Mouse (Mus musculus): Measurements from ENCODE around the gene Nckap5. TPM values are rescaled to one million over a fixed set of nuclear protein-coding genes. Genes with fewer than 3 reads are reported as not detected.

The Nckap5 gene
- total RNA-seq, 2 experiments from 2014 or later, result not detected

DNA sequence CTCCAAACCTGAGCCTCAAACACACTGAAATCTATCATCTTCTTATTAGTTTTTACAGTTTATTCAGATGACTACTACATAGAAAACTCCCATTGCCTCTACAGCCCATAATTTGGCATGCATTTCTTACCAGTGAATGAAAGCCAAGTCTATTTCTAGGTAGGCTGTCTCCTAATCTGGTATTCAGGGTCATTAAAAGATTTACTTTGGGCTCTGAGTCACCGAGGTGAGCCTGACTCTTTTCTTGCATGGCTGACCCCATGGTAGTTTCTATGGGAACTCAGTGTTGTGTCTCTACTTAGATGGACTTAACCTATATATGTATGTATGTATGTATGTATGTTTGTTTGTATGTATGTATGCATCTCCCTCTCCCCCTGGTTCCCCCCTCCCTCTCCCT, 63.6 kb downstream of the Nckap5 start:
- ATAC-seq (replicated peaks; ENCODE audit: poor library complexity, severe bottlenecking), result no peak

DNA sequence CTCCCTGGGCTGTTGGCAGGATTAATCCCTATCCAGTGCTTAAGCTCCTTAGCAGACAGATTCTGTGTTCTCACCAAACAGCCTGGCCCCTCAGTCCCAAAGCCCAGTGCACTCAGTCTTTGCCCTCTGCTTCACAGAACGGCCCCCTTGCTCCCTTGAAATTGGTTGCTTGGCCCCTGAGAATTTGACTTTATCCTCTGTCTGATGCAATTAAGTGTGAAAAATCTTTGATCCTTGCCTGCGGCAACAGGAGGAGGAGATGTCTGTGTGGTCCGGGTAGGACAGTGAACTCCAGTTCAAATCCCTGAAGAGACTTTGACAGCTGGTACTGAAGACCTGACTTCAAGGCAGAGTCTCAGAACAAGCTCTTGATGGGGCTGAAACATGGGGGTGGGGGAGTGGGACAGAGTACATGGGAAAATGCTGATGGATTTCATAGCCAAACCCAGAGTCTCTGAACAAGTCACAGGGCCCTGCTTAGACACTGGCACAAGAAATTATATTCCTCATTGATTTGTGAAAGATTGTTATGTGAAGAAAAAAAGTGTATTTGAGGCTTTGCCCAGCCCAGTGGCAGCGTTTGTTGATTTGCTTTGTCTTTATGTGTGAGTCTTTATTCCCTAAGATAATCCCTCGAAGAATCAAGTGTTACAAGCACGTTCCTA, 65.0 kb downstream of the Nckap5 start:
- ATAC-seq (replicated peaks; ENCODE audit: poor library complexity, severe bottlenecking), result no peak

DNA sequence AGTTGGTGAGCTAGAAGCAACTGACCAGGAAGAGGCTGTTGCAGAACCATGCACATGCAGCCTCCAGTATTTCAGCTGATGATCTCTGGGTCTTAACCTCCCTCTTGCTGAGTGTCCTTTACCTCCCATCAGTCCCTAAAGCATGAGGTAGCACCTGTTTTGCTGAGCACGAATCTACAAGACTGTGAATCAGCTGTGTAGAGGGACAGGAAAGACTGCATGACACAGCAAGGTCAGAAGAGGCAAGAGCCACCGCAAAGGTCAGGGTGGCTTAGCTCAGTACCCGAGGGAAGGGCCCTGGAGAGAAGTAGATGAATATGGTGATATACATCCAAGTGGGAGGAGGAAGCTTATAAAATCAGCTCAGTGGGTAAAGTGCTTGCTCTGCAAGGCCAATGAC, 66.4 kb downstream of the Nckap5 start:
- ATAC-seq (replicated peaks; ENCODE audit: poor library complexity, severe bottlenecking), result no peak

DNA sequence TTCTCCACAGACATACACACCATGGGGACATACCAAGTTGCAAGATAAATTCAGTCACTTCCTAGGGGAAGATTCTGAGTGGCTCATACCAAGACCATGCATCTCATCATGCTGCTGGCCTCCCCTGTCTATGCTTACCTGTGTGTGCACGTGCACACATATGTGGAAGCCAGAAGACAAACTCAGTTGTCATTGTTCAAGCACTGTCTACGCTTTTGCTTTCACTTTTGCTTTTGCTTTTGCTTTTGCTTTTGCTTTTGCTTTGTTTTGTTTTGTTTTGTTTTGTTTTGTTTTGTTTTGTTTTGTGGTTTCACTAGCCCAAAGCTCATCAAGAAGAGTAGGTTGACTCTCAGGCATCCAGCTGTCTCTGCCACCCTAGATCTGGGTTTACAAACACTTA, 67.4 kb downstream of the Nckap5 start:
- no peak for ATAC-seq (replicated peaks; ENCODE audit: poor library complexity, severe bottlenecking)

DNA sequence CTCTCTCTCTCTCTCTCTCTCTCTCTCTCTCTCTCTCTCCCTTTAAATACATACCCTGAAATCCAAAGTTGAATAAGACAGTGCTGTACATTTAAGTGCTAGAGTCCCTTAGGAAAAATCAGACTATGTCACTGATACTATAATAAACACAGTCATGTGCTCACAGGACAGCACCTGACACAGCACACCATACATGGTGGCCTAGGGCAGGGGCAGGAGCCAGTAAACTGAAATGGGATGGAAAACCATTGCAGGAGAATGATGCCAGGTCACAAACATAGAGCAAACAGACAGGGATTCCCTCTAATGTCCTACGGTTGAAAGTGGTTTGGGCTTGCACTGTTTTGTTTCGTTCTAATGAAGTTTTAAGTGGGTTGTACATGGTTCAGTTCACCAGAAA, 70.2 kb downstream of the Nckap5 start:
- no peak for ATAC-seq (replicated peaks; ENCODE audit: poor library complexity, severe bottlenecking)

DNA sequence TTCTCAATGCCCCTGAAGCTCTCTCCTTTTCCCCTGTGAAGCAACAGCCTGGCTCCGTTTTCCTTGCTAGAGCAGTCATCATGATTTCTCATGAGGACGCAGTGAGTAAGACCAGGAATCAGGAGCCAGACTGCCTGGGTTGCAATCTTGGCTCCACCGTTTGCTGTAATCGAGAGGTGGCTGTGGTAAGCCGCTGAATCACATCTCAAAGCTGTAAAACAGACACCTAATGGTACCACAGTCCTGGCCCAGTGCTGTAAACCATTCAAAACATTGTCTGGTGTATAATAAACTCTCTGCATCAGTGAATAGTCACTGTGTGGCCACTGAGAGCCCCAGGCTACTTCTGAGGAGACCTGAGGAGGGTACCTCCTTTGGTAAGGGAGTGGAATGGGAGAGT, 74.9 kb downstream of the Nckap5 start:
- ATAC-seq (replicated peaks; ENCODE audit: poor library complexity, severe bottlenecking), result no peak

DNA sequence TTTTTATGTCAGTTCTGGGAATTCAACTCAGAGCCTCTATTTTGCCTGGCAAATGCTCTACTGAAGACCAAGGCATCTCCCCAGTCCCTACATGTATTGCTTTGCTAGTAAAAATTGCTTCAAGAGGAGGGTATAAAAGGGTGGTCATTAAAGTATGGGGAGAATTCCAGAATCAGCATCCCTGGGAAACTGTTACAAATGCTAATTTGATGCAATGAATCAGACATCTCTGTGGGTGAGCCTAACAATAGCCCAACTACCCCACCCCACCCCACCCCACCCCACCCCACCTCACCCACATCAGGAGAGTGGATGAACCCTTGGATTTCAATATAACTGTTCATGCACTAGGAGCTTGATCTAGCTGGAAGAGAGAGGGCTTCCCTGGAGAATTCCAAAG, 77.0 kb downstream of the Nckap5 start:
- no peak for ATAC-seq (replicated peaks; ENCODE audit: poor library complexity, severe bottlenecking)

DNA sequence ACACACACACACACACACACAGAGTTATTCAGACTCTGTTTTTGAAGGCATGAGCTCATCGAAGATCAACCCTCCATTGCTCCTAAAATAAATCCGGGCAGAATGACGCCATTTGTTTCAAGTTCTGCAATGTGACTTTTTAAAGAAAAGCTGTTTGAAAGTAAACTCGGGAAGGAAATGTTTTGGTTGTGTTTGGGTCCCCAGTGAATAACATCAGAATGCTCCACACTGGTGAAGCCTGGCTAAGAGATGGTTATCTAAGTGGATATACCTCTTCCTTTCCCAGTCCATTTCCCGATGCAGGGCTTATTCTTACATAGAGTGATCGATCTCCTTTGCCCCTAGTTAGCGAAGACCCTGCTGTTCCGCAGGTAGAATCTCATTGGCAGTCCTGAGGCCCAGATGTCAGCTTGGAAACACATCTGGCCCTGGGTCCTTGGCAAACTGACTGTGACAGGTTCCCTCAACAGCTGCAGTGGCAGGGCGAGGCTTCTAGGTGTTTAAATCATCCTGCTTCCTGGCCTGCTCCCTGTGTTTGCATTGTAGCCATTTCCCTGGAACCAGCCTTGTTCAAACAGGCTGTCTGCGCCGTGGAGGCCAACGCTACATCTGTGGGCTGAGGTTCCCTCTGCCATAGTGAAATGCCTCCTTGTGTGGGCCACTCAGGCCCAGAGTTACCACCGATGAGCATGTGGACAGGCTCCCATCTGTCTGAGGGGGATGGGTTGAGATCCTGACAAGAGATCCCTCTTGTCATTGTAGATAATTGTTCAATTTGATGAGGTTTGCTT, 78.2 kb downstream of the Nckap5 start:
- no peak for ATAC-seq (replicated peaks; ENCODE audit: poor library complexity, severe bottlenecking)

DNA sequence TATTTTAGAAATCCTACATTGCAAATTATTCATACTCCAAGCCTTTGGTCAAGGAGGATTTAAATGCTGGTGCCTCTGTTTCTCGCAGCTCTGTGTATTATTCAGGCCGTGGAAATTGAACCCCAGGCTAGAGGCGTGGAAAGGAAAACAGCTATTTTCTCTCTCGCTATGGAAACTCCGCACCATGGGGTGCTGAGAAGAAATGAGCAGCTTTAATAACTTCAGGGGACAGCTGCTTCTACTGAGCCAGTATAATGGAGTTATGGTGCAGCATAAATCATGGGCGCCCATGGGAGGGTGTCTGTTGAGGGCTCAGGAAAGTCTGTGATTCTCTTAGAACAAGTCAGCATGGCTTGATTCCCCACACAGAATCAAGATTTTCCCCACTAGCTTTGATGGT, 79.5 kb downstream of the Nckap5 start:
- ATAC-seq (replicated peaks; ENCODE audit: poor library complexity, severe bottlenecking), result no peak

DNA sequence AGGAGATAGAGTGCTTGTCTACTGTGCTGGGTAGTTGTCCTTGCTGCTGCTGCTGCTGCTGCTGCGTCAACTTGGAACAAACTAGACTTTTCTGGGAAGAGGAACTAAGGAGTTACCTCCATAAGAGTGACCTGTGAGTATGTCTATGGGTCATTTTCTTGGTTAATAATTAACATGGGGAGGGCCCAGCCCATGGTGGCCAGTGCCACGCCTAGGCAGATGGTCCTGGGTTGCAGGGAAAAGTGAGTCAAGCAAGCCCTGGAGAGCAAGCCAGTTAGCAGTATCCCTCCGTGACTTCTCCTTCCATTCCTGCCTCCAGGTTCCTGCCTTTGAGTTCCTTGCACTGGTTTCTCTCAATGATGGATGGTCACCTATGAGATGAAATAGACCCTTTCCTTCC, 80.4 kb downstream of the Nckap5 start:
- no peak for ATAC-seq (replicated peaks; ENCODE audit: poor library complexity, severe bottlenecking)

DNA sequence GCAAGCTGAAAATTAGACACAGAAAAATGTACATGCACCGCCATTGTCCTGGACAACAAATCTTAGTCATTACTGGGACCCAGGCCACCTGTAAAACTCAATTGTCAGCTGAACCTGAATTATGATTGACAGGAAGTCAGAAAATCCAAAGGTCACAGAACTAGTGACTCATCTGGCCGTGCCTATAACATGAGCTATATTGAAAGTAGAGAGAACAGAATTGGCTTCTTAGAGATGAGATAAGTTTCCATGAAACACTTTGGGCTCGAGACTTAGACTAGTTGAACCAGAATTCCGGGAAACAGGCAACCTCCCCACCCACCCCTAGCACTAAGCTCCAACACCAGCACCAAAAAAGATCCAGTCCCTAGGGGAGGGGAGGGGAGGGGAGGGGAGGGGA, 82.7 kb downstream of the Nckap5 start:
- ATAC-seq (replicated peaks; ENCODE audit: poor library complexity, severe bottlenecking), result no peak

DNA sequence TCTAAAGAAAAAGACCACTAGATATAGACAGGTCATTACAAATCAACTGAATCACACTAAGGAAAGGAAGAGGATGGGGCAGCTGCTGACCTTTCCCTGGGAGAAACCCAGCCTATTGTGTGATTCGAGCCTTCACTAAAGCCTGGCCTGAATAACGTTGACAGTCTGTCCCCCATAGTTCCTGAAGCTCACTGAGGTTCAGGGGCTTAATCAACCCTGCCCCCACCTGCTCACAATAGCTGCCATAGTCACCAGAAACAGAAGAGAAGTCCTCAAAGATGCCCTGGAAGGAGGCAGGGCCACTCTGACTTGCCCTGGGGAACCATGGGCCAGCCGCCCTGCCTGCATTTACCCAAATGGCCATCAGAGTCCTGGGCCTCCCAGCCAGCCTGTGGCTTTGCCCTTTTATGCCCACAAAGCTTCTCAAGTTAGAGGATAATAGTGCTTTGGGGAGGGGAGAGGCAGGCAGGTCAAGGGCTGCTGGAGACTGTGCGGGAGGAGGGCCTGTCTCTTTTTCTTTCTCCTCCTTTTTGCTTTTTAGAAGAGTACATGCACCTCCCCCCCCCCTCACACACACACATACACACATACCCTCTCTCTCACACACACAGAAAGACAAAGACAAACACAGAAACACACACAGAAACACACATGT, 85.0 kb downstream of the Nckap5 start:
- no peak for ATAC-seq (replicated peaks; ENCODE audit: poor library complexity, severe bottlenecking)

DNA sequence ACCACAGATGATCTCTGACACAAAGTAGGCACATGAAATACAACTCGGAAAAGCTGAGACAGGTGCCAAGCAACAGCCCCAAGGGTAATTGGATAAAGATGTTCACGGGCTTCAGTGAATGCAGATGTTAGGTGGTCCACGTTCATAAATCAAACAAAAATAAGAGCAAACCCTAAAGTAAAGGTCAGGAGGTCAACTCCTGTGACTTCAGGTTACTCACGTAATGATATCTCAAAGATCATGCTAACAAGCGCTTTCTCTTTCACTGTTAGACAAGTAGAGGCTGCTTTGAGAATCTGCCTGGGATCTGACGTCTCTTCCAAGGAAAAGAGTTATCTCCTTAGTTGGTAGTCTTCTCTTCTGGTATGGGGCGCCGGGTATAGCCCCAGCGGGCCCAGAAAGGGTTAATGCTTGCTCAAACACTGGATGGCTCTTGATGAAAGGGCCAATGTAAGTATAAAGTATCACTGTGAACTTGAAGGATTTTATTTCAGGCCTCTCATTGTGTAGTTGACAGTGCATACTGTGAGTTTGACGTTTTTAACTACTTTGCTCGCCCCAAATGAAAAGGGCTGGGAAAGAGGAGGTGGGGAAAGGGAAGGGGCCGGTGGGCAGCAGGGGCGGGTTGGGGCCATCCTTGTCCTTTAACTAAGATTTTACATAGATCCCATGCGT, 85.8 kb downstream of the Nckap5 start:
- no peak for ATAC-seq (replicated peaks; ENCODE audit: poor library complexity, severe bottlenecking)

DNA sequence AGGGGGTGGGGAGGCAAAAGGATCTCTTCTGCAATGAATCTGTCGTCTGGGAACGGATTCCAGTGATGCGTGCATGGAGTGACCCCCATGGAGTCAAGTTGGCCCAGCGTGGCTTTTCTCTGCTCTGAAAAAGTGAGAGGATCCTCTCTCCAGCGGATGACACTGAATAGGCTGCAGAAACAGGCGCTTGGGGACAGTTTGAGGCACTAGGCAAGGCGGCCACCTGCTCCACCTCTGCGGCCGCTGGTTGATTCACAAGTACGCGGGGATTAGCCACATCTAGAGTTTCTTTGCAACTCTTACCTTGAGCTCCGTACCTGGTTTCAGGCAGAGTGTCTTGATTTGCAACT, 92.3 kb downstream of the Nckap5 start:
- no peak; the same call in 1 of the 2 replicates for ATAC-seq (replicated peaks; ENCODE audit: poor library complexity, severe bottlenecking)

DNA sequence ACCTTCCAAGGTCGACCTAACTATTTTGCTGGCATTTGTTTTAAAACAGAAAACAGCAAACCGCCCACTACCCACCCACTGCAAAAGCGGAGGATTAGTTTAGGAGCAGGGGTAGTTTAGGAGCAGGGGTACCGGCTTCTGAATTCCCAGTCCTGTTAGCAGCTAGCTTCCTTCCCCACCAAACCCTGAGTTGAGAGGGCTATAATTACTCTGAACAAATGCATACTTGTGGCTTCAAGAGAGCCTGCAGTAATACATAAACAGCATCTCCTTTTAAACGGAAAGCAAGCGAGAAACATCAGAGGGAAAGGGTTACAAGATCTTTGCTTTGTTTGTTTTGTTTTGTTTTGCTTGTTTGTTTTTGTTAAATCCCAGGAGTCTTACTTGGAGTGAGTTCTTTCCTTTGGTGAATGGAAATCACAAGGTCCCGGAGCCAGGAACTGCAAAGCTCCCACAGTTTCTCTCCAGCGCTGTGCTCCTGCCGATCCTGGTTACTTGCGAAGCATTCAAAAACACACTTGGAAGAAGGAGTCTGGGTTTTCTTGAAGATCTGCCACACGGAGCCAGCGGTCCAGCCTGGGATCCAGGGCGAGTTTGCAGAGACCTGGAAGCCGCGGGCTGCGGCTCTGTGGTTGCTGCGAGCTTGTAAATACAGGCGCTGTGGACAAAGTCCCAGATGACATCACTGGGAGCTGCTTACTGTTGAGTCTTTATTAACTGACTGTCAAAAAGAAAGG, 92.9 kb downstream of the Nckap5 start:
- peak; percentile 37; the same call in 1 of the 2 replicates for ATAC-seq (replicated peaks; ENCODE audit: poor library complexity, severe bottlenecking)

DNA sequence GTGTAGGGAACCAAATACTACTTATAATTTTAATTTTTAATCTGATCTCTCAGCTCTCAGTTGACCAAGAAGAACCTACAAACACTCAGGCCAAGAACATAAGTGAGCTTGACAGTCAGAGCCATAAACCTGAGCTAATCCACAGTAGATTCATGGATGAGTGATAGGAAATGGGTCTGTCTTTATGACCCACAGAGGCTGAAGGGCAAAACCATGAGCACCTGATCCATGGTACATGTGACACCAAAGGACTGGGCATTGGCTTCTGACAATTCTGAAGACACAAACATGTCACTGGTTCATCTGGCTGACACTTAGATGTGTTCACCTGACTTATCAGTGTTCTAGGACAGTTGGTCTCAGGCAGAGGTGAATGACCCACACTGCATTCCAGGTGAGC, 98.9 kb downstream of the Nckap5 start:
- ATAC-seq (replicated peaks; ENCODE audit: poor library complexity, severe bottlenecking), result no peak

DNA sequence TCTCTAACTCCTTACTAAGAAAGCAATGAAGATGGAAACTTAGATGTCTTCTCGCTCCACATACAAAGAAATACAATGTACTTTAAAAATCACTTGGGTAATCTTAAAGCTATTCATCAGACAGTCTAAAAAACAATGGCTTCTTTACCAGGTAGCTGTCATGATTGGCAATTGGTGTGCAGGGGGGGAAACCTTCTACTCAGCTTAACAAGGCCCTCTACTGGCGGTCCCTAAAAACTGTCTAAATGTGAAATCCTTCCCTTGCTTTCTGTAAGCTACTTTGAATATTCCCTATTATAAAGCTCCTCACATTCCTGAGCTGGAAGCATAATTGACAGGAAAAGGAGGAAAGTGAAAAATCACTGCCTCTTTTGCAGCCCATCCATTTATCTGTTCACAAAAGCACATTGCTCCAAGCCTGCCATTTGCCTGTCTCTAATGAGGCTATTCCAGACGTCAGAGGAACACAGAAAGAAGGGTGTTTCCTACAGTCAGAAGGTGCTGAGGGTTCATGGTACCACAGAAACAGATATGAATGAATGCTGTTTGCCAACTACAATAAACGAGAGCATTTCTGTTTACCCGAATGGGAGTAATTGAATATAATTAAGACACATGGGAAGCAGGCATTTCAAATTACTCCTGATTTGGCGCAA, 104.1 kb downstream of the Nckap5 start:
- ATAC-seq (replicated peaks; ENCODE audit: poor library complexity, severe bottlenecking), result no peak

DNA sequence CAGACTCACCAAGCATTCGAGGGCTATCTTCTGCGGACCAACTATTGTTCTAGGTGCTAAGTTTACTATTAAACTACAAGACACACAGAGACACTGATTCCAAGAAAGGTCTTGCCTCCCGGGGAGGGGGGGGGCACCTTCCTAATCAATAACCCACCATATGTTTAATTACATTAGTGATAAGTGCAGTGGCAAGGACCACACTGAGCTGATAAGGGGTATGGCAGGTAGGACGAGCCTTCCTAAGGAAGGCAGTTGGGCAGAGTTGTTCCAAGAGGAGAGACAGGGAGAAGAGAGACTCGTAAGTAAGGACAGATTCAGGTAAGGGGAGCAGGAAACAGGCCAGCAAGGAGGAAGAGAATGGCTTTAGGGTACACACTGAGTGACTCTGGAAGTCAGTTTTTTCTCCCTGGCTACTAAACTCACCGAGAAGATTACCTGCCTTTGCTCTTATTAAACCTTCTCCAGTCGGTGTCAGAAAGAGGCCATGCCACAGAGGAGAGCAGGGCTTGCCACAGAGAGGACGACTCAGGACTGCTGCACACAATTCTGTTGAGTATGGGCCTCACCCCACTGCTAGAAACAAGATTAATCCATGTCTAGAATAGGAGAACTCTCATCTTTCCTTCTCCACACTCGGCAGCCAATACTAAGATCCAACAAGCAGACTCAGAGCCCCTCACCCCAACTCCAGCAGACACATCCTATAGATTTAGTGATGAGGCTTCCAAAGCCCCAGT, 104.8 kb downstream of the Nckap5 start:
- no peak for ATAC-seq (replicated peaks; ENCODE audit: poor library complexity, severe bottlenecking)

DNA sequence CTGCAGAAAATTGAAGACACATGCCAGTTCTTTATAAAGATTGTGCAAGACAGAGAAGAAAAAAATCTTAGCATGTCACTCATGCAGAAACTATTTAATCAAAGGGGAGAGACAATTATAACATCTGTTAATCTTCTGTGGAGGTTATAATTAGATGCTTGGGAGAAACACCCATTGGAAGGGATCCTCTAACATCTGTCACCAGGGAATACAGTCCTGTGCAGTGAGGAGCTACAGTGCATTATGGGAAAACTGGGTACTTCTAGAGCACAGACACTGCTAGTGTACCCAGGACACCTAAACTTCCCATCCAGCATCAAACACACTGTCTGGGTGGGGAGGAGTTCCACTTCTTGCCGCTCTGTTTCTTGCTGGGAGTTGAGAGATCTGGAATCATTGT, 108.7 kb downstream of the Nckap5 start:
- no peak for ATAC-seq (replicated peaks; ENCODE audit: poor library complexity, severe bottlenecking)

Measured in granulocyte monocyte progenitor cell, adult 5-6 weeks (primary cell).